Mouse (Mus musculus): ENCODE data around the gene Ugt3a2. TPM values are rescaled to one million over a fixed set of nuclear protein-coding genes. Genes with fewer than 3 reads are reported as not detected.
A peak's percentile ranks its signal among the peaks of the same experiment; 100 is the strongest.

Gene Ugt3a2
- total RNA-seq (2021): not detected
- long read RNA-seq, experiment 1: 0 reads
- long read RNA-seq, experiment 2: 0 reads

DNA sequence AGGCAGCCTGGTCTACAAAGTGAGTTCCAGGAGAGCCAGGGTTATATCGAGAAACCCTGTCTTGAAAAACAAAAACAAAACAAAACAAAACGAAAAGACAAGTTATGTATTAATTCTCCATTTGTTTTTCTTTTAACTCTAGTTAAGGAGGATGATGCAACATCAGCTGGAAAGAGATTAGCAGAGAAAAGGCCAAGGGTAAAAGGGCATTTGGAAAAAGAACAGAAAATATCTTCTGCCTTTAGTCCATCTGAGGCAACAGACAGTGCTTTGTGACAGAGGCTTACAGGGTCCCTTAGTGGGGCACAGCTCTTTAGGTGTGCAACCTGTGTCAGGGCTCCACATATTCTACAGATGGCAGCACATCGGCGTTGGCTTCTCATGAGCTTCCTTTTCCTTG, at the start of gene Ugt3a2:
Gene Ugt3a2, plus strand, starts transcription at position 210 of the 400 bp plus-strand sequence.
- intact Hi-C loops (cut with DNase I): loop anchor here (10.0 kb wide), 1 partner anchor 51 kb away; no protein-coding TSS in a partner anchor
- no peak within 1 kb of the TSS for H3K4me3 ChIP-seq
- DNase-seq: no peak

DNA sequence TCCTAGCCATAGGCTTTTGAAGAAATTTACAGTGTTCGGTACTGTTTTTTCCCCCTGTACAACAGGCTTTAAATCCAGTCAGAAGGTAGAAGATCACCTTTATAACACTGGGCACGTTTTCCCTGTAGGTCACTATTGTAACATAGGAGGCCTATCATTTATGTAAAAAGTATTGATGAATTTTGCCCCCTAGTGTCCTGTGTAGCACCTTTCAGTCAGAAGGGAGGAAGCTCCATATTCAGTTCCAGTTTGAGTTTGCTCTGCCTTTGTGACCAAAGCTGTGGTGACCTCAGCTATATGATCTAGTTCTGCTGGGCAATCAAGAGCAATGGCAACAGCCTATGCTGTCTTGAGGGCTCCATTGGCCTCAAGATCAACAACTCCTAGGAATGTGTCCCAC, 45.7 kb upstream of the Ugt3a2 start:
- intact Hi-C loops (cut with DNase I): loop anchor here (10.0 kb wide), 1 partner anchor 45 kb away; the partner anchor contains the start of gene Ugt3a2
- peak; percentile 26; the same call in 1 of the 2 replicates for TF ChIP-seq CTCF (IDR thresholded peaks at IDR 0.05)
- H3K27ac ChIP-seq: no peak overlapping the region
- H3K4me3 ChIP-seq: no peak overlapping the region
- no peak for DNase-seq

More for the DNA sequence above, at the start of gene Ugt3a2:
- no peak for TF ChIP-seq CTCF (IDR thresholded peaks at IDR 0.05)
- H3K27ac ChIP-seq: no peak within 1 kb of the TSS

DNA sequence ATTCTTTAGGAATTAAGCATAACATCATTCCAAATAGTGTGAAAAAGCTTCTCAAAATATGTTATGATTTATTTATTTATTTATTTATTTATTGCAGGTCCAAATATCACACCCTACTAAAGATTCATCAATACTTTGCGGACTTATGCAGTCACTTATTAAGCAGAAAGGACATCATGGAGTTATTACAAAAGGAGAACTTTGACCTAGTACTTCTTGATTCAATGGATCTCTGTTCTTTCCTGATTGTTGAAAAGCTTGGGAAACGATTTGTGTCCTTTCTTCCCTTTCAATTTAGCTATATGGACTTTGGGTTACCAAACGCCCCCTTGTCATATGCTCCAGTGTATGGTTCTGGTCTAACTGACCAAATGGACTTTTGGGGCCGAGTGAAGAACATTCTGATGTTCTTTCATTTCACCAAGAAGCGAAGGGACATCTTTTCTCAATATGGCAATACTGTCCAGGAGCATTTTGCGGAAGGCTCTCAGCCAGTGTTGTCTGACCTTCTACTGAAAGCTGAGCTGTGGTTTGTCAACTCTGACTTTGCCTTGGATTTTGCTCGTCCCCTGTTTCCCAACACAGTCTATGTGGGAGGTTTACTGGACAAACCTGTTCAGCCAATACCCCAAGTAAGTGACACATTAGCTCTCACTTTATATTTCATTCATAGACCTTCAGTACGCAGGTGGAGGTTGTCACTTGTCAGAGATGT, 29.2 kb upstream of the Ugt3a2 start:
- intact Hi-C loops (cut with DNase I): no loop called here
- no peak for TF ChIP-seq CTCF (IDR thresholded peaks at IDR 0.05)
- Histone ChIP-seq H3K27ac (no peak overlapping the region), H3K4me3 (no peak overlapping the region)
- DNase-seq: no peak

DNA sequence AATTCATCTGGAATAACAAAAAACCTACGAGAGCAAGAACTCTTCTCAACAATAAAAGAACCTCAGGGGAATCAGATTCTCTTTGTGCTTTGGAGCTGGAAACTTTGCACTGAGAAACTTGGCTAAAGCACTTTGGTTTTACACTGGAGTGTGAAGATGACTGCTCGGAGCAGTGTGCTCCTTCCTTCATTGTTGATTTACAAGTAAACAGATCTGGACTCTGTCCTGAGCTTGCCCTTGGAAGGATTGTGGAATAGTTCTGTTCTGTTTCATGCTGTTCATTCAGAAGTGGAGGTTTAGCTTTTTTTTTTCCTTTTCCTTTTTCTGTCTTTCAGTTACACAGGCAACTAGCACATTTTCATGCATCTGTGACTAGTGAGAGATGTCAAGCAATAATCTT, 754 bp upstream of the Ugt3a2 start:
- Histone ChIP-seq H3K27ac (no peak overlapping the region), H3K4me3 (no peak overlapping the region)
- no peak for DNase-seq
- no peak for TF ChIP-seq CTCF (IDR thresholded peaks at IDR 0.05)
- intact Hi-C loops (cut with DNase I): loop anchor here (10.0 kb wide), 1 partner anchor 50 kb away; no protein-coding TSS in a partner anchor

DNA sequence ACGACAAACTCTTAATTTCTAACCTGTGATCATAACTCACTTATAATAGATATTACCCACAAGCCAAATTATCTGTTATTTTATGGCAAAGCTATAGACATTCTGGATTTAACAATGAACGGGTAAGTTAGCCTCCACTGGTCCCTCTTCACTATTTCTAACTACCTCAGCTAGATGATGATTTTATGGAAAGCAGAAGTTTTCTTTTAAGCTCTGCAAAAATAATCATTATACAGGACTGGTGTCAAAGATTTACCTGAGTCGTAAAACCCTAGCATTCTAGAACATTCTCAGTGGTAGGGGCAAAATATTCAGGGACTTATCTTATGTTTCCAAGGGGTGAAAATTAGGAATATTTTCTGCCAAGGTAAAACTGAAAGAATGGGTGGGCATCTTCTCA, 1.3 kb downstream of the Ugt3a2 start:
- Histone ChIP-seq H3K27ac (no peak overlapping the region), H3K4me3 (no peak overlapping the region)
- DNase-seq: no peak
- intact Hi-C loops (cut with DNase I): loop anchor here (10.0 kb wide), 1 partner anchor 52 kb away; no protein-coding TSS in a partner anchor
- TF ChIP-seq CTCF (IDR thresholded peaks at IDR 0.05): no peak

DNA sequence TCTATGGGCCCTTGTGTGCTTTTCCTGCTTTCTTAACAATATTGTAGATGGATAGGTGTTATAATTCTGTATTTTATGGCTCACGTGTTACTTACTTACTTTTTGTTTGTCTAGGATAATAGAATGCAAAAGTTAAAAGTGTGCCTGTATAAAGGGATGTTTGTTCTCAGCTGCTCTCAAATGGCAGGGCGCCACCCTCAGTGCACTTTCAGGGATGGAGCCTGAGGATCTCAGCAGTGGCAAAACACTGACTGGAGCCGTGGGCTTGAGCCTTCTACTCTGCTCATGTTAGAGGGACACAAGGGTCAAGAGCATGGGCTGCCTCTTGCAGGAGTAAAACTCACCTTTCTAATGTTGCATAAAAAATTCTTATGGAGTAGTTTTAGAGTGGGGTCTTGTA, 1.7 kb downstream of the Ugt3a2 start:
- Histone ChIP-seq H3K27ac (no peak overlapping the region), H3K4me3 (no peak overlapping the region)
- no peak for TF ChIP-seq CTCF (IDR thresholded peaks at IDR 0.05)
- intact Hi-C loops (cut with DNase I): loop anchor here (10.0 kb wide), 1 partner anchor 52 kb away; no protein-coding TSS in a partner anchor
- no peak for DNase-seq

DNA sequence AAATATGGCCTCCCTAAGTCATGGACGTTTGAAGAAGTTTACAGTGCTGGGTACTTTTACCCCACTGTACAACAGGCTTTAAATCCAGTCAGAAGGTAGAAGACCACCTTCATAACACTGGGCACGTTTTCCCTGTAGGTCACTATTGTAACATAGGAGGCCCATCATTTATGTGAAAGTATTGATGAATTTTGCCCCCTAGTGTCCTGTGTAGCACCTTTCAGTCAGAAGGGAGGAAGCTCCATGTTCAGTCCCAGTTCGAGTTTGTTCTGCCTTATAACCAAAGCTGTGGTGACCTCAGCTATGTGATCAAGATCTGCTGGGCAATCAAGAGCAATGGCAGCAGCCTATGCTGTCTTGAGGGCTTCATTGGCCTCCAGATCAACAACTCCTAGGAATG, 13.4 kb downstream of the Ugt3a2 start:
- no peak overlapping the region for H3K27ac ChIP-seq
- no peak overlapping the region for H3K4me3 ChIP-seq
- intact Hi-C loops (cut with DNase I): no loop called here
- TF ChIP-seq CTCF (IDR thresholded peaks at IDR 0.05): no peak
- DNase-seq: no peak

DNA sequence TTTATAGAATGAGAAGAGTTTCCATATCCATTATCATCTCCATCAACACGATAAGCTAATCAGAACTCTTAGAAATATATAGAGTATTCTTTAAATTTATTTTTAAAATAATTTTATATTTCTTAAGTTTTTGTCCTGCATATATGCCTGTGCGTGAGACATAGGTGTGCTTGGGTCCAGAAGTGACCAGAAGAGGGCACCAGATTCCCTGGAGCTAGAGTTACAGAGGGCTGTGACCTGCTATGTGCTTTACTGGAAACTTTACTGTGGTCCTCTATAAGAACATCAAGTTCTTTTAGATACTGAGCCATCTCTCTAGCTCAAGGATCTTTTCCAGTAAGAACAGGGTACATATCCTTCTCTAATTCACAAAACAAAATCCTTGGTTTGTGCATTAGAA, 27.5 kb downstream of the Ugt3a2 start:
- no peak for DNase-seq
- H3K4me3 ChIP-seq: no peak overlapping the region
- intact Hi-C loops (cut with DNase I): no loop called here
- no peak overlapping the region for H3K27ac ChIP-seq
- no peak for TF ChIP-seq CTCF (IDR thresholded peaks at IDR 0.05)

DNA sequence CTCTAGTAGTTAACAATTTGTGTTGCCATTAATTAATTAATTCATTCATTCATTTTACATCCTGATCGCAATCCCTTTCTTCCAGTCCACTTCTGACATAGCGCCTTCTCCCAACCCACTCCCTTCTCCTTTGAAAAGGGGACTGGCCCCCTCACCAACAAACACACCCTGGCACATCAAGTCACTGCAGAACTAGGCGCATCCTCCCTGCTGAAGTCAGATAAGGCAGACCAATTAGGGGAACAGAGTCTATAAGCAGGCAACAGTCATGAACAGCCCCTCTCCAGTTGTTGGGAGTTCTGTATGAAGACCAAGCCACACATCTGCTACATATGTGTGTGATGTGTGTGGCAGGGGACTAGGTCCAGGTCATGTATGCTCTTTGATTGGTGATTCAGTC, 33.4 kb downstream of the Ugt3a2 start:
- intact Hi-C loops (cut with DNase I): no loop called here
- Histone ChIP-seq H3K27ac (no peak overlapping the region), H3K4me3 (no peak overlapping the region)
- no peak for DNase-seq
- TF ChIP-seq CTCF (IDR thresholded peaks at IDR 0.05): no peak

DNA sequence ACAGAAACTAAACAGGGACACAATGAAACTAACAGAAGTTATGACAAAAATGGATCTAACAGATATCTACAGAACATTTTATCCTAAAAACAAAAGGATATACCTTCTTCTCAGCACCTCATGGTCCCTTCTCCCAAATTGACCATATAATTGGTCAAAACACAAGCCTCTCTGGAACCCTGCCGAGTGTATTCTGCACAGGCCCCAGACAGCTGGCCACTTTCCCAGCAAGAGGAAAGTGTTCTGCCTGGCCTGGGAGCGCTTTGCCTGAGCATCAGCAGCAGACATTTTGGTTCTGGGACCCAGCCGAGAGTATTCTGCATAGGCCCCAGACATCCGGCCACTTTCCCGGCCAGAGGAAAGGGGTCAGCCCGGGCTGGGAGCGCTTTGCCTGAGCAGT, 40.9 kb downstream of the Ugt3a2 start:
- Histone ChIP-seq H3K4me3 (no peak overlapping the region), H3K27ac (no peak overlapping the region)
- peak; percentile 24 for DNase-seq
- intact Hi-C loops (cut with DNase I): no loop called here
- no peak for TF ChIP-seq CTCF (IDR thresholded peaks at IDR 0.05)

DNA sequence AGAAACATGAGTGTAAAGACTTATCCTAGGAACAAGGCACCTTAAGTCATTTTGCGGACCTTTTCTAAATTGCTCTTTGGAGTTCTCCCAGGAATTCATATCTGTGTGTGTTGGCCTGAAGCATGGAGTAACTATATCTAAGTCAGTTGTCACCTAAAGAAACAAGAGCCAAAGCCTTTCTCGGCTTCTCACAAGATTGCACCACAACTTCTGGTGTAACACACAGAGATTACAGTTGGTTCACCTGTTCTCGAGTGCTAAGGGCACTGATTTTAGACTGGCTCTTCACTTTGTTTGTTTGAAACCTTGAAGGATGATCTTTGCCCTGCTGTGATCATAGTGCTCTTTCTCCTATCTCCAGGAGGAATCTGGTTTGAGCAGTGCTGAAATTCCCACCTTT, 74.1 kb downstream of the Ugt3a2 start:
- intact Hi-C loops (cut with DNase I): no loop called here
- TF ChIP-seq CTCF (IDR thresholded peaks at IDR 0.05): no peak

More for the DNA sequence above, 74.1 kb downstream of the Ugt3a2 start:
- no peak overlapping the region for H3K4me3 ChIP-seq
- no peak overlapping the region for H3K27ac ChIP-seq
- no peak for DNase-seq

Other genes starting within 250 kb of the Ugt3a2 start
- 10 to 100 TPM; 14.8 to 15.1 TPM for gene Lmbrd2, start 195.0 kb upstream of the Ugt3a2 start, total RNA-seq (2021)
- gene Skp2, start 180.1 kb upstream of the Ugt3a2 start, total RNA-seq (2021): under 1 TPM; 0.48 to 0.61 TPM
- not detected for gene Ugt3a1, start 58.7 kb upstream of the Ugt3a2 start, total RNA-seq (2021)
- not detected for gene Capsl, start 100.5 kb downstream of the Ugt3a2 start, total RNA-seq (2021)
- under 1 TPM in 1 of 2 experiments, not detected in 1; 0.56 TPM for gene Il7r, start 194.6 kb downstream of the Ugt3a2 start, total RNA-seq (2021)